Mouse (Mus musculus): ENCODE measurements around the gene Gm10153. TPM values are rescaled to one million over a fixed set of nuclear protein-coding genes. Genes with fewer than 3 reads are reported as not detected.

Gene Gm10153
- polyA plus RNA-seq, 1 experiment from 2014 or later = not detected

Other genes starting within 250 kb of the Gm10153 start
- gene Brsk2, start 240.6 kb downstream of the Gm10153 start, polyA plus RNA-seq (2015; fragmentation: Nextera tagmentation; extraction: Ambion mirVana) = 20.6 and 23.1 TPM in 2 replicates
- gene Mob2, start 129.3 kb downstream of the Gm10153 start, polyA plus RNA-seq (2015; fragmentation: Nextera tagmentation; extraction: Ambion mirVana) = 50.8 and 53.4 TPM in 2 replicates
- gene Dusp8, start 94.5 kb downstream of the Gm10153 start, polyA plus RNA-seq (2015; fragmentation: Nextera tagmentation; extraction: Ambion mirVana) = 117 and 134 TPM in 2 replicates
- gene Gm45618, start 69.7 kb downstream of the Gm10153 start, polyA plus RNA-seq (2015; fragmentation: Nextera tagmentation; extraction: Ambion mirVana) = 0.43 TPM in 1 of 2 replicates, not detected in the other
- gene Gm39115, start 54.4 kb downstream of the Gm10153 start, polyA plus RNA-seq (2015; fragmentation: Nextera tagmentation; extraction: Ambion mirVana) = not detected in 2 replicates
- not detected in 2 replicates for gene Gm45337, start 45.8 kb downstream of the Gm10153 start, polyA plus RNA-seq (2015; fragmentation: Nextera tagmentation; extraction: Ambion mirVana)
- gene Gm29735, start 33.3 kb downstream of the Gm10153 start, polyA plus RNA-seq (2015; fragmentation: Nextera tagmentation; extraction: Ambion mirVana) = not detected in 2 replicates
- 0.14 TPM in 1 of 2 replicates, not detected in the other for gene Gm4553, start 24.6 kb downstream of the Gm10153 start, polyA plus RNA-seq (2015; fragmentation: Nextera tagmentation; extraction: Ambion mirVana)
- not detected in 2 replicates for gene Krtap5-2, start 14.4 kb downstream of the Gm10153 start, polyA plus RNA-seq (2015; fragmentation: Nextera tagmentation; extraction: Ambion mirVana)
- not detected in 2 replicates for gene Krtap5-3, start 11.0 kb upstream of the Gm10153 start, polyA plus RNA-seq (2015; fragmentation: Nextera tagmentation; extraction: Ambion mirVana)
- gene Gm7579, start 21.5 kb upstream of the Gm10153 start, polyA plus RNA-seq (2015; fragmentation: Nextera tagmentation; extraction: Ambion mirVana) = not detected in 2 replicates
- gene Krtap5-5, start 39.6 kb upstream of the Gm10153 start, polyA plus RNA-seq (2015; fragmentation: Nextera tagmentation; extraction: Ambion mirVana) = not detected in 2 replicates
- gene Gm40460, start 50.7 kb upstream of the Gm10153 start, polyA plus RNA-seq (2015; fragmentation: Nextera tagmentation; extraction: Ambion mirVana) = not detected in 2 replicates
- gene Gm2431, start 68.0 kb upstream of the Gm10153 start, polyA plus RNA-seq (2015; fragmentation: Nextera tagmentation; extraction: Ambion mirVana) = not detected in 2 replicates
- not detected in 2 replicates for gene Gm4559, start 84.0 kb upstream of the Gm10153 start, polyA plus RNA-seq (2015; fragmentation: Nextera tagmentation; extraction: Ambion mirVana)
- not detected in 2 replicates for gene Krtap5-1, start 106.7 kb upstream of the Gm10153 start, polyA plus RNA-seq (2015; fragmentation: Nextera tagmentation; extraction: Ambion mirVana)
- not detected in 2 replicates for gene Krtap5-4, start 113.2 kb upstream of the Gm10153 start, polyA plus RNA-seq (2015; fragmentation: Nextera tagmentation; extraction: Ambion mirVana)
- gene Ifitm10, start 183.4 kb upstream of the Gm10153 start, polyA plus RNA-seq (2015; fragmentation: Nextera tagmentation; extraction: Ambion mirVana) = 8.4 and 8.7 TPM in 2 replicates
- gene Gm49369, start 192.3 kb upstream of the Gm10153 start, polyA plus RNA-seq (2015; fragmentation: Nextera tagmentation; extraction: Ambion mirVana) = 1.9 TPM in 1 of 2 replicates, not detected in the other
- gene Ctsd, start 197.6 kb upstream of the Gm10153 start, polyA plus RNA-seq (2015; fragmentation: Nextera tagmentation; extraction: Ambion mirVana) = 300 and 306 TPM in 2 replicates
- not detected in 2 replicates for gene Syt8, start 244.5 kb upstream of the Gm10153 start, polyA plus RNA-seq (2015; fragmentation: Nextera tagmentation; extraction: Ambion mirVana)

All from hindbrain, embryonic 15.5 days (tissue).